Mouse (Mus musculus): ENCODE results near the gene Chmp3. TPM values are rescaled to one million over a fixed set of nuclear protein-coding genes. Genes with fewer than 3 reads are reported as not detected.

The Chmp3 gene
- total and polyA plus RNA-seq, 3 experiments: 34.4 to 59.0 (median 45.7) TPM

- intact Hi-C loops (cut with DNase I): no loop called here
- no peak overlapping the region for H3K9ac ChIP-seq (ENCODE audit: low read depth, low read length)
- no peaks in the 10 kb centered on the region for H3K4me1 ChIP-seq (ENCODE audit: control insufficient read depth, insufficient read depth, low read length)
- TF ChIP-seq POLR2A (IDR thresholded peaks at IDR 0.05; ENCODE audit: insufficient read depth, low read depth, low read length) (no peak), CTCF (IDR thresholded peaks at IDR 0.05) (no peak)
- no peak overlapping the region for H3K27ac ChIP-seq
- H3K36me3 ChIP-seq (ENCODE audit: control insufficient read depth, insufficient read depth, low read length): no peaks in the 10 kb centered on the region
- WGBS: 79% methylated on average over 8 of the region's 8 CpGs
- no peaks in the 10 kb centered on the region for H3K79me2 ChIP-seq (replicated peaks; ENCODE audit: control insufficient read depth, insufficient read depth, low read length)
- DNase-seq: no peak
- no peaks in the 10 kb centered on the region for H3K27me3 ChIP-seq (ENCODE audit: control insufficient read depth, insufficient read depth, low read length)
- H3K4me3 ChIP-seq: no peak overlapping the region
These were observed 13.4 kb upstream of the Chmp3 start for GRCm38 (mm10) chr6:71530176-71530575.

- H3K27ac ChIP-seq: no peak overlapping the region
- H3K79me2 ChIP-seq (replicated peaks; ENCODE audit: control insufficient read depth, insufficient read depth, low read length): no peaks in the 10 kb centered on the region
- H3K4me1 ChIP-seq (ENCODE audit: control insufficient read depth, insufficient read depth, low read length): peaks cover 2% of the 10 kb centered on the region; the same call in 1 of the 2 replicates
- no peak overlapping the region for H3K9ac ChIP-seq (ENCODE audit: low read depth, low read length)
- H3K27me3 ChIP-seq (ENCODE audit: control insufficient read depth, insufficient read depth, low read length): no peaks in the 10 kb centered on the region
- no peak for TF ChIP-seq EP300 (IDR thresholded peaks at IDR 0.05; ENCODE audit: insufficient read depth, low read depth, low read length)
- TF ChIP-seq POLR2A (IDR thresholded peaks at IDR 0.05; ENCODE audit: insufficient read depth, low read depth, low read length): no peak
- no peak for TF ChIP-seq CTCF (IDR thresholded peaks at IDR 0.05)
- no peak for DNase-seq
- intact Hi-C loops (cut with DNase I): no loop called here
- H3K4me3 ChIP-seq: no peak overlapping the region
- H3K36me3 ChIP-seq (ENCODE audit: control insufficient read depth, insufficient read depth, low read length): no peaks in the 10 kb centered on the region
These were observed 6.3 kb upstream of the Chmp3 start for GRCm38 (mm10) chr6:71537286-71537685.

GRCm38 (mm10) chr6:71555507-71555951 is 11.9 kb downstream of the Chmp3 start:
- intact Hi-C loops (cut with DNase I): no loop called here
- DNase-seq: peak; percentile 28 to 56
- Histone ChIP-seq H3K79me2 (replicated peaks; ENCODE audit: control insufficient read depth, insufficient read depth, low read length) (no peaks in the 10 kb centered on the region; the same call in 1 of the 2 replicates), H3K27me3 (ENCODE audit: control insufficient read depth, insufficient read depth, low read length) (no peaks in the 10 kb centered on the region), H3K9ac (ENCODE audit: low read depth, low read length) (no peak overlapping the region), H3K4me3 (no peak overlapping the region), H3K36me3 (ENCODE audit: control insufficient read depth, insufficient read depth, low read length) (peaks cover 4% of the 10 kb centered on the region), H3K4me1 (ENCODE audit: control insufficient read depth, insufficient read depth, low read length) (peaks cover 3% of the 10 kb centered on the region), H3K27ac (no peak overlapping the region; the same call in 1 of the 2 replicates)
- 47% methylated on average over 2 of the region's 2 CpGs for WGBS
- no peak for TF ChIP-seq CTCF (IDR thresholded peaks at IDR 0.05)
- 0 out of 2 replicates have a peak, but pooled peaks have one; percentile 48 for TF ChIP-seq EP300 (IDR thresholded peaks at IDR 0.05; ENCODE audit: insufficient read depth, low read depth, low read length)
- TF ChIP-seq POLR2A (IDR thresholded peaks at IDR 0.05; ENCODE audit: insufficient read depth, low read depth, low read length): no peak

- H3K9ac ChIP-seq (ENCODE audit: low read depth, low read length): no peak overlapping the region
- no peak for DNase-seq
- peaks cover 3% of the 10 kb centered on the region for H3K4me1 ChIP-seq (ENCODE audit: control insufficient read depth, insufficient read depth, low read length)
- no peak overlapping the region for H3K27ac ChIP-seq
- H3K36me3 ChIP-seq (ENCODE audit: control insufficient read depth, insufficient read depth, low read length): peaks cover 4% of the 10 kb centered on the region
- no peaks in the 10 kb centered on the region for H3K27me3 ChIP-seq (ENCODE audit: control insufficient read depth, insufficient read depth, low read length)
- H3K4me3 ChIP-seq: no peak overlapping the region
- TF ChIP-seq CTCF (IDR thresholded peaks at IDR 0.05) (no peak), EP300 (IDR thresholded peaks at IDR 0.05; ENCODE audit: insufficient read depth, low read depth, low read length) (no peak), POLR2A (IDR thresholded peaks at IDR 0.05; ENCODE audit: insufficient read depth, low read depth, low read length) (no peak)
- 97% methylated on average over 2 of the region's 2 CpGs for WGBS
- no peaks in the 10 kb centered on the region; the same call in 1 of the 2 replicates for H3K79me2 ChIP-seq (replicated peaks; ENCODE audit: control insufficient read depth, insufficient read depth, low read length)
- intact Hi-C loops (cut with DNase I): no loop called here
These were observed 13.2 kb downstream of the Chmp3 start for GRCm38 (mm10) chr6:71556826-71557225.

- no peak for TF ChIP-seq EP300 (IDR thresholded peaks at IDR 0.05; ENCODE audit: insufficient read depth, low read depth, low read length)
- no peak for TF ChIP-seq CTCF (IDR thresholded peaks at IDR 0.05)
- TF ChIP-seq POLR2A (IDR thresholded peaks at IDR 0.05; ENCODE audit: insufficient read depth, low read depth, low read length): no peak
- no peaks in the 10 kb centered on the region for H3K27me3 ChIP-seq (ENCODE audit: control insufficient read depth, insufficient read depth, low read length)
- no peaks in the 10 kb centered on the region for H3K36me3 ChIP-seq (ENCODE audit: control insufficient read depth, insufficient read depth, low read length)
- H3K4me3 ChIP-seq: no peak overlapping the region
- H3K79me2 ChIP-seq (replicated peaks; ENCODE audit: control insufficient read depth, insufficient read depth, low read length): no peaks in the 10 kb centered on the region
- H3K9ac ChIP-seq (ENCODE audit: low read depth, low read length): no peak overlapping the region
- intact Hi-C loops (cut with DNase I): no loop called here
- H3K4me1 ChIP-seq (ENCODE audit: control insufficient read depth, insufficient read depth, low read length): no peaks in the 10 kb centered on the region
- 68% methylated on average over 3 of the region's 3 CpGs for WGBS
- DNase-seq: no peak
- H3K27ac ChIP-seq: no peak overlapping the region
These were observed 25.0 kb downstream of the Chmp3 start for GRCm38 (mm10) chr6:71568616-71569015.

GRCm38 (mm10) chr6:71569025-71569424 is 25.4 kb downstream of the Chmp3 start:
- Histone ChIP-seq H3K27ac (no peak overlapping the region), H3K4me1 (ENCODE audit: control insufficient read depth, insufficient read depth, low read length) (no peaks in the 10 kb centered on the region), H3K27me3 (ENCODE audit: control insufficient read depth, insufficient read depth, low read length) (no peaks in the 10 kb centered on the region), H3K36me3 (ENCODE audit: control insufficient read depth, insufficient read depth, low read length) (no peaks in the 10 kb centered on the region), H3K79me2 (replicated peaks; ENCODE audit: control insufficient read depth, insufficient read depth, low read length) (no peaks in the 10 kb centered on the region), H3K9ac (ENCODE audit: low read depth, low read length) (no peak overlapping the region), H3K4me3 (no peak overlapping the region)
- WGBS: 58% methylated on average over 2 of the region's 2 CpGs
- DNase-seq: no peak
- TF ChIP-seq POLR2A (IDR thresholded peaks at IDR 0.05; ENCODE audit: insufficient read depth, low read depth, low read length): no peak
- intact Hi-C loops (cut with DNase I): no loop called here
